Mouse (Mus musculus) heart, postnatal 0 days (tissue): ENCODE results near the gene Exoc1.

Experiments
- CTCF ChIP-seq: IDR thresholded peaks from 2 replicates; pipeline ENCODE4 v1.5.1; 2016; ENCODE audit warnings: antibody characterized with exemption, control low read depth, low read depth
- EP300 ChIP-seq: IDR thresholded peaks from 2 replicates; pipeline ENCODE4 v1.6.1; 2016; ENCODE audit warnings: antibody characterized with exemption, low read depth

DNA sequence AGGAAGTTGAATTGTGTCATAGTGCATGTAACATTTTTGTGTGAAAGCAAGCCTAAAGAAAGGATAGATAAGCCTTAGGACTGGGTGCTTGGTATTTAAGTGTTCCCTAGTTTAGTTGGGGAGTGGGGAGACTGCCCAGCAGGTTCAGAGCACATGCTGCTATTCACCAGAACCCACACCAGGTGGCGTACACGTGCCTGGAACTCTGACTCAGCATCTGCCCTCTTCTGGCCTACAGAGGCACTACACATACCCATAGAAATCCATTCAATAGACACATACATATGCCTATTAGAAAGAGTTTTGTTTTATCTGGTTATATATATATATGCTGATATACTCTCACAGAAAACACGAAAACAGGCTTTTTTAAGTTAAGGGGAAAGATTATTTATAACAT is 36.2 kb downstream of the Exoc1 start:
- TF ChIP-seq CTCF (peak; percentile 98), EP300 (no peak)
